Mouse (Mus musculus) MEL (cell line): ENCODE results near the gene Cdkal1. TPM values are rescaled to one million over a fixed set of nuclear protein-coding genes. Genes with fewer than 3 reads are reported as not detected.

Experiments used
- DNase-seq: peaks from one replicate; pipeline ENCODE4 v3.0.0; 2011; ENCODE audit warnings: low read depth, low spot score
- H3K27ac ChIP-seq: 2 replicates; pipeline ENCODE4 v1.5.1; 2012; ENCODE audit warnings: low read depth, mild to moderate bottlenecking, control low read depth, low read length, moderate library complexity; ENCODE audit not compliant: control insufficient read depth
- H3K27me3 ChIP-seq, 2 experiments: fragments of 150-350 bp in 1 of 2; sonication (generic) in 1 of 2; 2 replicates each; pipeline ENCODE4 v1.6.1; 2012; ENCODE audit warnings: low read length in 2 of 2, mild to moderate bottlenecking in 2 of 2, improper control_type of control experiment in 1 of 2, moderate library complexity in 1 of 2; ENCODE audit not compliant: insufficient read depth in 2 of 2, control insufficient read depth in 1 of 2
- H3K36me3 ChIP-seq, 2 experiments: 2 replicates each; pipeline ENCODE4 v1.6.1; 2012 to 2014; ENCODE audit warnings: low read length in 2 of 2, improper control_type of control experiment in 1 of 2, inconsistent platforms in 1 of 2, mild to moderate bottlenecking in 1 of 2; ENCODE audit not compliant: insufficient read depth in 2 of 2, control insufficient read depth in 1 of 2
- H3K4me1 ChIP-seq, 2 experiments: fragments of 150-350 bp in 1 of 2; sonication (generic) in 1 of 2; 2 replicates each; pipeline ENCODE4 v1.6.1; 2012; ENCODE audit warnings: low read length in 2 of 2, improper control_type of control experiment in 1 of 2, mild to moderate bottlenecking in 1 of 2; ENCODE audit not compliant: insufficient read depth in 2 of 2, control insufficient read depth in 1 of 2
- H3K4me3 ChIP-seq, 2 experiments: fragments of 150-350 bp in 1 of 2; sonication (generic) in 1 of 2; 2 replicates each; pipeline ENCODE4 v1.5.1; 2012; ENCODE audit warnings: low read depth in 2 of 2, low read length in 2 of 2, mild to moderate bottlenecking in 2 of 2, moderate library complexity in 2 of 2, control low read depth in 1 of 2, improper control_type of control experiment in 1 of 2; ENCODE audit not compliant: control insufficient read depth in 1 of 2, insufficient read depth in 1 of 2
- H3K79me2 ChIP-seq: 2 replicates; pipeline ENCODE4 v1.6.1; 2012; ENCODE audit warnings: mild to moderate bottlenecking, low read length, moderate library complexity; ENCODE audit not compliant: control insufficient read depth, poor library complexity, insufficient read depth
- H3K9ac ChIP-seq: 2 replicates; pipeline ENCODE4 v1.6.1; 2012; ENCODE audit warnings: low read depth, mild to moderate bottlenecking, control low read depth, low read length, moderate library complexity; ENCODE audit not compliant: control insufficient read depth, poor library complexity, severe bottlenecking
- H3K9me3 ChIP-seq: fragments of 150-350 bp; sonication (generic); replicated peaks from 2 replicates; pipeline ENCODE4 v1.6.1; 2012; ENCODE audit warnings: mild to moderate bottlenecking, low read length, improper control_type of control experiment, moderate library complexity; ENCODE audit not compliant: insufficient read depth
- EP300 ChIP-seq, 2 experiments: IDR thresholded peaks; 2 replicates each; pipeline ENCODE4 v1.6.1; 2011; ENCODE audit warnings: improper control_type of control experiment in 2 of 2, low read length in 2 of 2, low read depth in 1 of 2, mild to moderate bottlenecking in 1 of 2
- GABPA ChIP-seq: IDR thresholded peaks from 2 replicates; pipeline ENCODE4 v1.6.1; 2012; ENCODE audit warnings: low read depth, mild to moderate bottlenecking, inconsistent platforms, low read length, improper control_type of control experiment, moderate library complexity
- GATA1 ChIP-seq: IDR thresholded peaks from 2 replicates; pipeline ENCODE4 v1.6.1; 2011; ENCODE audit warnings: low read depth, low read length, improper control_type of control experiment
- HCFC1 ChIP-seq: IDR thresholded peaks from 2 replicates; pipeline ENCODE4 v1.6.1; 2012; ENCODE audit warnings: low read depth, mild to moderate bottlenecking, inconsistent platforms, low read length, improper control_type of control experiment, moderate library complexity
- MAZ ChIP-seq: IDR thresholded peaks from 2 replicates; pipeline ENCODE4 v1.6.1; 2012; ENCODE audit warnings: low read depth, mild to moderate bottlenecking, inconsistent platforms, low read length, improper control_type of control experiment
- MYB ChIP-seq: IDR thresholded peaks from 2 replicates; pipeline ENCODE4 v1.6.1; 2011; ENCODE audit warnings: mild to moderate bottlenecking, low read depth, low read length, improper control_type of control experiment
- NELFE ChIP-seq: IDR thresholded peaks from 2 replicates; pipeline ENCODE4 v1.6.1; 2011; ENCODE audit warnings: low read depth, low read length, improper control_type of control experiment
- POLR2A ChIP-seq, 2 experiments: IDR thresholded peaks; 2 replicates each; pipeline ENCODE4 v1.6.1; 2011 to 2012; ENCODE audit warnings: low read length in 2 of 2, mild to moderate bottlenecking in 2 of 2, control low read depth in 1 of 2, improper control_type of control experiment in 1 of 2, low read depth in 1 of 2, moderate library complexity in 1 of 2; ENCODE audit not compliant: control insufficient read depth in 1 of 2, insufficient read depth in 1 of 2, poor library complexity in 1 of 2
- TCF12 ChIP-seq: IDR thresholded peaks from 2 replicates; pipeline ENCODE4 v1.6.1; 2014; ENCODE audit warnings: low read depth, mild to moderate bottlenecking, inconsistent platforms, low read length, improper control_type of control experiment, moderate library complexity
- USF1 ChIP-seq: IDR thresholded peaks from 2 replicates; pipeline ENCODE4 v1.6.1; 2014; ENCODE audit warnings: low read depth, mild to moderate bottlenecking, inconsistent platforms, low read length, improper control_type of control experiment, moderate library complexity
- USF2 ChIP-seq, 2 experiments: IDR thresholded peaks; 2 replicates each; pipeline ENCODE4 v1.6.1; 2011 to 2012; ENCODE audit warnings: improper control_type of control experiment in 2 of 2, low read length in 2 of 2, borderline replicate concordance in 1 of 2, inconsistent platforms in 1 of 2, low read depth in 1 of 2, mild to moderate bottlenecking in 1 of 2; ENCODE audit not compliant: insufficient read depth in 1 of 2
- ZKSCAN1 ChIP-seq: IDR thresholded peaks from 2 replicates; pipeline ENCODE4 v1.6.1; 2012; ENCODE audit warnings: low read depth, mild to moderate bottlenecking, inconsistent platforms, low read length, improper control_type of control experiment, moderate library complexity
- ZNF384 ChIP-seq: IDR thresholded peaks from 2 replicates; pipeline ENCODE4 v1.6.1; 2012; ENCODE audit warnings: low read depth, mild to moderate bottlenecking, inconsistent platforms, low read length, improper control_type of control experiment
- polyA plus RNA-seq, 2 experiments: library from polyadenylated mRNA; stranded (reverse) in 1 of 2; unstranded in 1 of 2; fragments of >175 nt in 1 of 2; fragments of >200 nt in 1 of 2; gene quantifications; 2 replicates each; pipeline versions ENCODE4 v1.2.1 to v1.2.4; 2012; ENCODE audit warnings: low replicate concordance in 2 of 2, low read depth in 1 of 2; ENCODE audit not compliant: insufficient read length in 2 of 2, insufficient read depth in 1 of 2, missing spikeins in 1 of 2
- total RNA-seq: library from RNA; depleted of rRNA; stranded (reverse); fragments of 300-350 nt; gene quantifications from 2 replicates; pipeline ENCODE4 v1.2.3, GENCODE M21; 2012

Cdkal1 gene
- total and polyA plus RNA-seq, 3 experiments = 10.6 to 11.0 TPM; not detected in 1

DNA sequence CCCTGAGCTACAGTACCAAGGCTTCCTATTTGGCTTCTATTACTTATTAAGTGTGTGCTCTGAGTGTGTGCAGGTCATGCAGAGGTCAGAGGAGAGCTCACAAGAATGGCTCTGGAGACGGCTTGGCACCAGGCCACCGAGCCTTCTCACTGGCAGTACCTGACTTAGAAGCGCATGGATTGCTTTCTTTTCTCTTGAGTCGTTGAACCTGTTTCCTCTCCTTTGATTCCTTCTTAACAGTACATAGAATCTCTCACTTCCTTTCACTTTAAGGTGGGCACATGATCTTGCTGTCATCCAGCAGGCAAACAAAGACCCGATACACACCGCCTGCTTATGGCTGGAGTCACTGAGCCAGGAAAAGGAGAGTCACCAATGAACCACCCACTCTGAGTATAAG is 74.8 kb downstream of the Cdkal1 start:
- H3K27ac ChIP-seq = no peak overlapping the region
- no peak for DNase-seq
- H3K9ac ChIP-seq = no peak overlapping the region
- no peaks in the 10 kb centered on the region for H3K36me3 ChIP-seq
- H3K4me3 ChIP-seq = no peak overlapping the region
- H3K4me1 ChIP-seq = no peaks in the 10 kb centered on the region
- H3K27me3 ChIP-seq = no peaks in the 10 kb centered on the region
- no peaks in the 10 kb centered on the region for H3K9me3 ChIP-seq
- H3K79me2 ChIP-seq = no peaks in the 10 kb centered on the region
- no peak for TF ChIP-seq MYB
- TF ChIP-seq MAZ = no peak
- no peak for TF ChIP-seq ZKSCAN1
- TF ChIP-seq, all 39 proteins: peak for 0

DNA sequence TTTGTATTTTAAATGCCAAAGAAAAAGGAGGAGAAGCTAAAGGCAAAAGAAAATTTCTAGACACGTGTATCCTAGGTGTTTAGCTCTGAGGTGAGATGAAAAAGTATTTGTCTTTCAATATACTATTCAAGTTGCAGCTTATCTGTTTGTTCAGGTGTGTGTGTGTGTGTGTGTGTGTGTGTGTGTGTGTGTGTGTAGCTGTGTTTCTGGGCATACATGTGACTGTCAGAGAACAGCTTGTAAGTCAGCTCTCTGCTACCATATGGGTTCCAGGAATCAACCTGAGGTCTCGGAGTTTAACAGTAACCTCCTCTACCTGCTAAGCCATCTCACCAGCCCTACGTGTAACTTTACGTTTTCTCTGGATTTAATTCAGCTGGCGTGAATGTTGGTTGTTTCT is 76.0 kb downstream of the Cdkal1 start:
- H3K79me2 ChIP-seq = no peaks in the 10 kb centered on the region
- H3K27ac ChIP-seq = no peak overlapping the region
- H3K4me1 ChIP-seq = no peaks in the 10 kb centered on the region
- H3K36me3 ChIP-seq = no peaks in the 10 kb centered on the region
- no peak for DNase-seq
- H3K9ac ChIP-seq = no peak overlapping the region
- no peaks in the 10 kb centered on the region for H3K9me3 ChIP-seq
- H3K4me3 ChIP-seq = no peak overlapping the region
- TF ChIP-seq POLR2A (IDR thresholded peaks at IDR 0.05; ENCODE audit: control insufficient read depth in 1 of 2, insufficient read depth in 1 of 2, low read depth in 1 of 2, low read length in 2 of 2, poor library complexity in 1 of 2) = no peak
- TF ChIP-seq TCF12 = no peak
- TF ChIP-seq ZKSCAN1 = no peak
- no peak for TF ChIP-seq HCFC1
- TF ChIP-seq GABPA = no peak
- no peak for TF ChIP-seq EP300 (IDR thresholded peaks at IDR 0.05; ENCODE audit: low read depth in 1 of 2, low read length in 2 of 2)
- TF ChIP-seq NELFE = no peak
- TF ChIP-seq GATA1 = no peak
- TF ChIP-seq ZNF384 = no peak
- no peaks in the 10 kb centered on the region for H3K27me3 ChIP-seq

DNA sequence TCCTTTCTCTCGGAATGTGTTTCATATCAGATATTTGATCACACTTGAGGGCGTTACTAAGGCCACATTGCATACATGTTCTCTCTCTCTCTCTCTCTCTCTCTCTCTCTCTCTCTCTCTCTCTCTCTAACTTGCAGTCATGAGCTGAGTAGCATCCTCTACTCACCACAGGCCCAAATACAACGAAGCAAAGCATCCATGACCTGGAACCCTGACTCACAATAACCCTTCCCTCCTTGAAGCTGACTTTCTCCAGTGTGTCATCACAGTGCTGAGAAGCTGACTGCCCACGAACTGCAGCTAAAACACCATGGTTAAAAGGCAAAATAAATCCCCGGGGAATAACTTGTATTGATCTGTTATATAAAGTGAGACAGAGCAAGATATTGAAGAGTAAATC is 76.4 kb downstream of the Cdkal1 start:
- no peak overlapping the region for H3K4me3 ChIP-seq
- H3K79me2 ChIP-seq = no peaks in the 10 kb centered on the region
- H3K9me3 ChIP-seq = no peaks in the 10 kb centered on the region
- H3K36me3 ChIP-seq = no peaks in the 10 kb centered on the region
- TF ChIP-seq USF2 (IDR thresholded peaks at IDR 0.05; ENCODE audit: borderline replicate concordance in 1 of 2, insufficient read depth in 1 of 2, low read depth in 1 of 2, low read length in 2 of 2) = no peak
- TF ChIP-seq ZNF384 = no peak
- no peak for TF ChIP-seq USF1
- no peaks in the 10 kb centered on the region for H3K27me3 ChIP-seq
- no peak overlapping the region for H3K27ac ChIP-seq
- H3K4me1 ChIP-seq = no peaks in the 10 kb centered on the region
- DNase-seq = no peak
- no peak overlapping the region for H3K9ac ChIP-seq
